17 mouse cellular contexts compared by ENCODE assay signal in the genomic region with DNA sequence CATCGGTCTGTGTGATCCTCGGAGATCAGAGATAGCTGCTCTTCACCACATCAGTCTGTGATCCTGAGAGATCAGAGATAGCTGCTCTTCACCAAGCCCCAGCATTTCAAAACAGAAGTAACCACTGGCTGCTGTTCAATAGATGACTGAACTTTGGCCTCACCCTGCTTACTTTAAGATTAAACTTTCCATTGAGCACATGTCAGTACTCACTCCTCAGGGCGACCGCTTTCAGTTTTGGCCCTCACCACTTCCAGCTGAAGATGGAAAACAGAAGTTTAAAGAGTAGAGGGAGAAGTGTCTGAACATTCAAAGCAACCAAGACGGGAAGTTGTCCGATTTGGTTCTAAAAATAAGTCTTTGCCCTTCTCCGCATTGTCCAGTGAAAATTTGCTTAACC.
DNase-seq lines count a peak whose midpoint lies in the region; ATAC-seq lines count a peak whose summit lies in the region.
"Had no signal": no experiment of that assay in that cellular context is flagged by ENCODE, and none has a peak within 500 bp of the region (broad histone marks: within the 10 kb centered on the region; RNA-seq: fewer than 3 reads in every experiment).

No protein-coding gene starts in this region.

- peak; percentile 57 for ATAC-seq in granulocyte monocyte progenitor cell, adult 5-6 weeks (replicated peaks; ENCODE audit: poor library complexity, severe bottlenecking)
- peak; percentile 41 for ATAC-seq in megakaryocyte progenitor cell, adult 5-6 weeks (replicated peaks; ENCODE audit: poor library complexity)
- ATAC-seq in forebrain, embryonic 11.5 days (replicated peaks; ENCODE audit: low FRiP score) = no peak
- ATAC-seq: forebrain, embryonic 14.5 days; midbrain, embryonic 15.5 days had no signal

- no peak overlapping the region for H3K4me2 ChIP-seq in forebrain, embryonic 11.5 days (ENCODE audit: low read depth, low read length, severe bottlenecking)
- H3K4me2 ChIP-seq: embryonic facial prominence, embryonic 13.5 days; liver, embryonic 15.5 days; midbrain, embryonic 15.5 days; neural tube, embryonic 13.5 days had no signal

- H3K4me1 ChIP-seq in forebrain, embryonic 11.5 days (replicated peaks; ENCODE audit: control insufficient read depth, insufficient read depth, low read length) = no peaks in the 10 kb centered on the region
- H3K4me1 ChIP-seq: embryonic facial prominence, embryonic 13.5 days; hindbrain, embryonic 10.5 days; liver, embryonic 15.5 days; midbrain, embryonic 15.5 days had no signal

- H3K36me3 ChIP-seq in forebrain, embryonic 11.5 days (ENCODE audit: control insufficient read depth, insufficient read depth, low read length) = no peaks in the 10 kb centered on the region
- H3K36me3 ChIP-seq: embryonic facial prominence, embryonic 13.5 days; hindbrain, embryonic 10.5 days; liver, embryonic 15.5 days; midbrain, embryonic 15.5 days; neural tube, embryonic 13.5 days had no signal

- no peak overlapping the region for H3K9ac ChIP-seq in forebrain, embryonic 11.5 days (ENCODE audit: low read length)
- H3K9ac ChIP-seq: embryonic facial prominence, embryonic 13.5 days; liver, embryonic 15.5 days; midbrain, embryonic 15.5 days; neural tube, embryonic 13.5 days had no signal

- H3K9me3 ChIP-seq in forebrain, embryonic 11.5 days (ENCODE audit: control insufficient read depth, low read length) = no peaks in the 10 kb centered on the region
- H3K9me3 ChIP-seq: embryonic facial prominence, embryonic 13.5 days; hindbrain, embryonic 10.5 days; liver, embryonic 15.5 days; midbrain, embryonic 15.5 days had no signal

- no peak overlapping the region for H3K27ac ChIP-seq in forebrain, embryonic 11.5 days (ENCODE audit: low read depth, low read length)
- H3K27ac ChIP-seq: embryonic facial prominence, embryonic 13.5 days; hindbrain, embryonic 10.5 days; liver, embryonic 15.5 days; midbrain, embryonic 15.5 days; neural tube, embryonic 13.5 days had no signal

- H3K27me3 ChIP-seq in forebrain, embryonic 11.5 days (ENCODE audit: control insufficient read depth, insufficient read depth, low read length) = no peaks in the 10 kb centered on the region
- H3K27me3 ChIP-seq: embryonic facial prominence, embryonic 13.5 days; liver, embryonic 15.5 days; midbrain, embryonic 15.5 days; neural tube, embryonic 13.5 days had no signal

- DNase-seq in adrenal gland, adult 2 months = peak; percentile 11
- DNase-seq in adrenal gland, postnatal 25 days = no peak
- DNase-seq in layer of hippocampus, adult 11-12 months (ENCODE audit: low spot score) = peak; percentile 45
- no peak for DNase-seq in layer of hippocampus, adult 8-10 months (ENCODE audit: low spot score in 2 of 2)
- DNase-seq in forebrain, embryonic 11.5 days (ENCODE audit: low spot score) = no peak
- DNase-seq in cerebellum, postnatal 4 days (ENCODE audit: low spot score in 2 of 2) = no peak
- DNase-seq: cerebellum, postnatal 10 days; gastrocnemius, postnatal 36 days; left cerebral cortex, postnatal 4 days had no signal

- WGBS in forebrain, embryonic 11.5 days = 90% methylated on average over 7 of the region's 7 CpGs

- H3K4me3 ChIP-seq in forebrain, embryonic 11.5 days (ENCODE audit: low read depth, low read length) = no peak overlapping the region
- H3K4me3 ChIP-seq: embryonic facial prominence, embryonic 13.5 days; hindbrain, embryonic 10.5 days; liver, embryonic 15.5 days; midbrain, embryonic 15.5 days; neural tube, embryonic 13.5 days had no signal

Comparison
In these comparisons a context has a peak if more than half of its experiments do, and no peak if none do; other contexts are left out.
1. DNase-seq: peak in adrenal gland, adult 2 months (single experiment) and layer of hippocampus, adult 11-12 months (single experiment); none in adrenal gland, postnatal 25 days (single experiment), layer of hippocampus, adult 8-10 months (0 of 2), forebrain, embryonic 11.5 days (single experiment) and cerebellum, postnatal 4 days (0 of 2).